Mouse (Mus musculus) liver, adult 2 months (tissue): ENCODE data around the gene Ggact. TPM values are rescaled to one million over a fixed set of nuclear protein-coding genes. Genes with fewer than 3 reads are reported as not detected.

Experiments
- DNase-seq: peaks from one replicate; pipeline ENCODE4 v3.0.0-alpha.2; 2011; ENCODE audit warnings: low read depth, low spot score; ENCODE audit errors: extremely low read depth
- H3K27ac ChIP-seq: fragments of 200-500 bp; replicated peaks from 2 replicates; pipeline ENCODE4 v1.5.1; 2012; ENCODE audit warnings: low read depth, mild to moderate bottlenecking, control low read depth, inconsistent platforms, low read length; ENCODE audit not compliant: insufficient read depth
- H3K27me3 ChIP-seq: fragments of 200-500 bp; 2 replicates; pipeline ENCODE4 v1.6.1; 2012; ENCODE audit warnings: mild to moderate bottlenecking, moderate library complexity, low read length, inconsistent platforms; ENCODE audit not compliant: control insufficient read depth, insufficient read depth
- H3K36me3 ChIP-seq: fragments of 200-500 bp; 2 replicates; pipeline ENCODE4 v1.6.1; 2012; ENCODE audit warnings: low read length, inconsistent platforms; ENCODE audit not compliant: control insufficient read depth, insufficient read depth
- H3K4me1 ChIP-seq: fragments of 200-500 bp; 2 replicates; pipeline ENCODE4 v1.6.1; 2011; ENCODE audit warnings: low read length; ENCODE audit not compliant: control insufficient read depth, insufficient read depth
- H3K4me3 ChIP-seq: fragments of 200-500 bp; 2 replicates; pipeline ENCODE4 v1.5.1; 2011; ENCODE audit warnings: low read depth, mild to moderate bottlenecking, control low read depth, low read length, moderate library complexity; ENCODE audit not compliant: insufficient read depth
- H3K79me2 ChIP-seq: fragments of 200-500 bp; 2 replicates; pipeline ENCODE4 v1.6.1; 2012; ENCODE audit warnings: inconsistent platforms, mild to moderate bottlenecking, low read length, moderate library complexity; ENCODE audit not compliant: control insufficient read depth, insufficient read depth
- H3K9ac ChIP-seq: fragments of 200-500 bp; 2 replicates; pipeline ENCODE4 v1.6.1; 2012; ENCODE audit warnings: low read depth, mild to moderate bottlenecking, control low read depth, inconsistent platforms, low read length
- CTCF ChIP-seq: fragments of 200-500 bp; IDR thresholded peaks from 2 replicates; pipeline ENCODE4 v1.5.1; 2011; ENCODE audit warnings: low read depth, low read length, control low read depth
- POLR2A ChIP-seq: fragments of 200-500 bp; IDR thresholded peaks from 2 replicates; pipeline ENCODE4 v1.6.1; 2011; ENCODE audit warnings: low read length, control low read depth; ENCODE audit not compliant: insufficient read depth; ENCODE audit errors: extremely low read depth
- WGBS: fragments of 180-500 bp; shearing (Covaris S2); methylation state at CpG from one replicate; pipeline ENCODE4 v1.1.7; 2018; 5-methylcytosine and 5-hydroxymethylcytosine counted together
- polyA plus RNA-seq: library from polyadenylated mRNA; depleted of rRNA; stranded (reverse); fragments of >200 nt; gene quantifications from 2 replicates; pipeline ENCODE4 v1.2.3, GENCODE M21; 2012
- total RNA-seq: library from RNA; depleted of rRNA; stranded (reverse); fragments of >200 nt; gene quantifications from 2 replicates; pipeline ENCODE4 v1.2.3, GENCODE M21; 2014

The Ggact gene
- total and polyA plus RNA-seq, 2 experiments, result 122 to 187 TPM

DNA sequence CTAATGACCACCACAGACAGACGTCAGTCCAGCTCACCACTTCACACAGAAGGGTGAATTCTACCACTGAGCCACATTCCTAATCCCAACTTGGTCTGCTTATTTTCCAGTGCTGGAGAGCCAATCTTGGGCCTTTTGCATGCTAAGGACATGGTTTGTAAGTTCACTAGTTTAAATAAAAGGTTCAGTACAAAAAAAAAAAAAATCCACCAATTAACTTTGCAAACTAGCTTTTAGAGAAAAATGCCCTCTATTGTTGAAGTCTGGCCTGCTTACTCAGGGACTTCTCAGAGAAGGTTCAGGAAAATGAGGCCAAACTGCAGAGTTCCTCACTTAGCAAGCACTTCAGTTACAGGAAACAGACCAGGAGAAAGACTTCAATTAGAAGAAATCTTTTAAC, 1.4 kb downstream of the Ggact start:
- Histone ChIP-seq H3K27ac (peak overlapping the region; percentile 100), H3K27me3 (no peaks in the 10 kb centered on the region), H3K4me3 (peak overlapping the region; percentile 93), H3K4me1 (peaks cover 17% of the 10 kb centered on the region), H3K36me3 (no peaks in the 10 kb centered on the region), H3K79me2 (peaks cover 8% of the 10 kb centered on the region), H3K9ac (peak overlapping the region; percentile 67)
- 28% methylated on average over 1 of the region's 1 CpGs for whole genome bisulfite sequencing
- peak; percentile 57 for DNase-seq
- TF ChIP-seq POLR2A (no peak), CTCF (no peak)

DNA sequence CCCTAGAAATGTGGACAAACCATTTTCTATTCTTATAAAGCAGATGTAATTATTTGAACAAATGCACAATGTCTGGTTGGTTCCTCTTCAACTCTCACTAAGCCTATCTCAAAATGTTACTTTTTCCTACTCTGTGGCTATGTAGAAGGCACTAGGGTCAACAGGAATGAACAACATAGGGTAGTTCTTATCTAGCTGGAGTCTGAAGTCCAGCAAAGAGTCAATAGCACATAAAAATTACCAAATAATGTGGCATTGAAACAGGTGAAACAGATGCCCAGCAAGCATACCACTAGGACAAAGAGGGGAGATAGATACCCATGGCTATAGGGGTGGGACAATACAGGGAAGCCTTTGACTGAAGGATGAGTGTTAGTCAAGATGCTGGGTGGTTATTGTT, 2.3 kb downstream of the Ggact start:
- TF ChIP-seq POLR2A (no peak), CTCF (no peak)
- Histone ChIP-seq H3K4me3 (peak overlapping the region; percentile 93; the same call in 1 of the 2 replicates), H3K36me3 (no peaks in the 10 kb centered on the region), H3K9ac (peak overlapping the region; percentile 84), H3K27ac (peak overlapping the region; percentile 100), H3K79me2 (peaks cover 8% of the 10 kb centered on the region), H3K27me3 (no peaks in the 10 kb centered on the region), H3K4me1 (peaks cover 17% of the 10 kb centered on the region)
- DNase-seq, result peak; percentile 92

GRCm38 (mm10) chr14:122909368-122910091, 4.0 kb downstream of the Ggact start:
- WGBS, result 20% methylated on average over 5 of the region's 5 CpGs
- Histone ChIP-seq H3K27ac (peak overlapping the region; percentile 99), H3K36me3 (peaks cover 9% of the 10 kb centered on the region), H3K9ac (peak overlapping the region; percentile 56; the same call in 1 of the 2 replicates), H3K79me2 (peaks cover 13% of the 10 kb centered on the region), H3K4me3 (no peak overlapping the region; the same call in 1 of the 2 replicates), H3K4me1 (peaks cover 28% of the 10 kb centered on the region), H3K27me3 (no peaks in the 10 kb centered on the region)
- DNase-seq, result peak; percentile 88
- TF ChIP-seq POLR2A (no peak), CTCF (no peak)

- no peak overlapping the region for H3K9ac ChIP-seq
- no peak overlapping the region for H3K4me3 ChIP-seq
- TF ChIP-seq CTCF, result no peak
These were observed 5.5 kb downstream of the Ggact start for GRCm38 (mm10) chr14:122908075-122908474.

DNA sequence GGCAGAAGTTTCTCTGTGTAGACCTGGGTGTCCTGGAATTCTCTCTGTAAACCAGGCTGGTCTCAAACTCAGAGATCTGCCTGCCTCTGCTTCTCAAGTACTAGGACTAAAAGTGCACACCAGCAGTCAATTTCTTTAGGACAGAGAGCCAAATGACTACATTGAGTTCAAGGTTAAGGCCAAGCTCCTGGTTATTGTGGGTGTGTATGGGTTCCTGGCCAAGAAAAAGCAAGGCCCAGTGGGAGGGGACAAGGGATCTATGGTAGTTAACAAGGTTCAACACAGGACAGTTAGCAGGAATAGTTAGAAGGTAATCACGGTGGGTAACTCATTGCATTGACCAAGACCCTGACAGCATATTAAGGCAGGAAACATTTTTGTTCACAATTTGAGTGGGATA, 8.6 kb downstream of the Ggact start:
- H3K4me1 ChIP-seq, result peaks cover 47% of the 10 kb centered on the region
- no peaks in the 10 kb centered on the region for H3K27me3 ChIP-seq
- H3K36me3 ChIP-seq, result peaks cover 13% of the 10 kb centered on the region
- H3K27ac ChIP-seq, result peak overlapping the region; percentile 88
- 37% methylated on average over 1 of the region's 1 CpGs for WGBS
- TF ChIP-seq CTCF (no peak), POLR2A (no peak)
- no peak overlapping the region for H3K9ac ChIP-seq
- no peak overlapping the region for H3K4me3 ChIP-seq
- peaks cover 13% of the 10 kb centered on the region for H3K79me2 ChIP-seq
- DNase-seq, result peak; percentile 48

More at GRCm38 (mm10) chr14:122908075-122908474, 5.5 kb downstream of the Ggact start:
- H3K36me3 ChIP-seq, result peaks cover 12% of the 10 kb centered on the region
- H3K4me1 ChIP-seq, result peaks cover 36% of the 10 kb centered on the region
- no peaks in the 10 kb centered on the region for H3K27me3 ChIP-seq
- H3K79me2 ChIP-seq, result peaks cover 13% of the 10 kb centered on the region
- DNase-seq, result peak; percentile 63
- peak overlapping the region; percentile 79 for H3K27ac ChIP-seq
- 48% methylated on average over 4 of the region's 4 CpGs for WGBS

- H3K4me3 ChIP-seq, result no peak overlapping the region
- 30% methylated on average over 2 of the region's 2 CpGs for WGBS
- peaks cover 13% of the 10 kb centered on the region for H3K79me2 ChIP-seq
- H3K27ac ChIP-seq, result peak overlapping the region; percentile 96
- peaks cover 44% of the 10 kb centered on the region for H3K4me1 ChIP-seq
- peak overlapping the region; percentile 59 for H3K9ac ChIP-seq
- TF ChIP-seq POLR2A, result no peak
- TF ChIP-seq CTCF, result no peak
- DNase-seq, result peak; percentile 91
- H3K27me3 ChIP-seq, result no peaks in the 10 kb centered on the region
- H3K36me3 ChIP-seq, result peaks cover 18% of the 10 kb centered on the region
These were observed 9.6 kb downstream of the Ggact start for GRCm38 (mm10) chr14:122903923-122904351.
